ENCODE assay signal across 10 mouse cellular contexts in the genomic region with DNA sequence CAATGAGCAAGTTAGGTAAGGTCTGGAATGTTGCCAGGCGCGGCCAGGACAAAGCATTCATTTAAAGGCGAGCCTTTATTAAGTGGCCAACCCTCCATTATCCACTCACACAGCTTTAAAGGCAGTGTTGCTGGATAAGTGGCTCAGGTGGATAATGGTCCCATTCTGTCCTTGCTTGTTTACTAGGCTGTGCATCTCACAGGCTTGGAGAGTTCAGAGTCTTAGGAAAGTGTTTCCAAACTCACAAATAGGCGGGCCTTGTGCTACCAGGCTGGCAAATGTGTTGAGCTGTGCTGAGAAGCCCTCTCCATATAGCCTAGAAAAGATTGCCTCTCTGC.
DNase-seq lines count a peak whose midpoint lies in the region; ATAC-seq and TF ChIP-seq lines count a peak whose summit lies in the region.
"Had no signal": no experiment of that assay in that cellular context is flagged by ENCODE, and none has a peak within 500 bp of the region (broad histone marks: within the 10 kb centered on the region; RNA-seq: fewer than 3 reads in every experiment).

No protein-coding gene starts in this region.

- H3K9me3 ChIP-seq in midbrain, embryonic 12.5 days, result no peaks in the 10 kb centered on the region
- H3K9me3 ChIP-seq in midbrain, postnatal 0 days (ENCODE audit: low read length), result no peaks in the 10 kb centered on the region
- no peaks in the 10 kb centered on the region for H3K9me3 ChIP-seq in hindbrain, embryonic 11.5 days (ENCODE audit: control insufficient read depth, low read length)

- H3K27me3 ChIP-seq in midbrain, embryonic 12.5 days, result no peaks in the 10 kb centered on the region
- no peaks in the 10 kb centered on the region for H3K27me3 ChIP-seq in midbrain, postnatal 0 days (ENCODE audit: insufficient read depth, low read length)
- no peaks in the 10 kb centered on the region for H3K27me3 ChIP-seq in hindbrain, embryonic 11.5 days (ENCODE audit: control insufficient read depth, insufficient read depth, low read length)
- H3K27me3 ChIP-seq: Patski had no signal

- TF ChIP-seq CTCF in midbrain, postnatal 0 days (IDR thresholded peaks at IDR 0.05), result no peak
- no peak for TF ChIP-seq CTCF in olfactory bulb, adult 2 months (IDR thresholded peaks at IDR 0.05; ENCODE audit: insufficient read depth, low read depth, low read length)

- no peak for DNase-seq in midbrain, postnatal 0 days (ENCODE audit: low spot score)
- DNase-seq in left cerebral cortex, postnatal 36 days (ENCODE audit: low spot score in 2 of 2), result peak; percentile 25 to 33
- no peak for DNase-seq in thymus, postnatal 14 days
- DNase-seq in urinary bladder, adult 18-20 months (ENCODE audit: low spot score in 2 of 2), result no peak
- DNase-seq in hindbrain, embryonic 11.5 days (ENCODE audit: low spot score), result no peak

- no peak overlapping the region for H3K4me2 ChIP-seq in midbrain, embryonic 12.5 days (replicated peaks)
- no peak overlapping the region for H3K4me2 ChIP-seq in midbrain, postnatal 0 days (ENCODE audit: low read depth, low read length, poor library complexity, severe bottlenecking)
- no peak overlapping the region for H3K4me2 ChIP-seq in hindbrain, embryonic 11.5 days (replicated peaks; ENCODE audit: low read depth, low read length)

- H3K4me3 ChIP-seq in midbrain, embryonic 12.5 days, result no peak overlapping the region
- no peak overlapping the region for H3K4me3 ChIP-seq in midbrain, postnatal 0 days (ENCODE audit: low read depth, low read length)
- H3K4me3 ChIP-seq in olfactory bulb, adult 2 months (ENCODE audit: insufficient read depth, low read depth, low read length), result peak overlapping the region; percentile 36; the same call in 1 of the 2 replicates
- no peak overlapping the region for H3K4me3 ChIP-seq in hindbrain, embryonic 11.5 days (ENCODE audit: low read depth, low read length)
- H3K4me3 ChIP-seq: erythroblast, embryonic 14.5 days had no signal

- TF ChIP-seq POLR2A in olfactory bulb, adult 2 months (IDR thresholded peaks at IDR 0.05; ENCODE audit: insufficient read depth, low read depth, low read length), result no peak

- peaks cover 11% of the 10 kb centered on the region; the same call in 1 of the 2 replicates for H3K36me3 ChIP-seq in midbrain, embryonic 12.5 days
- peaks cover 6% of the 10 kb centered on the region; the same call in 1 of the 2 replicates for H3K36me3 ChIP-seq in midbrain, postnatal 0 days (ENCODE audit: insufficient read depth, low read length)
- H3K36me3 ChIP-seq in hindbrain, embryonic 11.5 days (ENCODE audit: control insufficient read depth, insufficient read depth, low read length), result no peaks in the 10 kb centered on the region

- peak; percentile 42 for ATAC-seq in midbrain, embryonic 12.5 days (ENCODE audit: low FRiP score, low read depth)
- no peak for ATAC-seq in midbrain, postnatal 0 days (ENCODE audit: low FRiP score)
- peak; percentile 33 for ATAC-seq in erythroid progenitor cell, adult 5-6 weeks (replicated peaks; ENCODE audit: low FRiP score, poor library complexity, severe bottlenecking)
- ATAC-seq in hindbrain, embryonic 11.5 days (ENCODE audit: low FRiP score), result no peak
- ATAC-seq: Patski had no signal

- 68% methylated on average over 4 of the region's 4 CpGs for WGBS in midbrain, embryonic 12.5 days
- WGBS in midbrain, postnatal 0 days, result 61% methylated on average over 4 of the region's 4 CpGs
- WGBS in olfactory bulb, adult 2 months, result 8% methylated on average over 4 of the region's 4 CpGs
- WGBS in hindbrain, embryonic 11.5 days, result 84% methylated on average over 4 of the region's 4 CpGs

- H3K4me1 ChIP-seq in midbrain, embryonic 12.5 days, result peaks cover 18% of the 10 kb centered on the region
- 0 out of 2 replicates have a peak, but pooled peaks cover 2% of the 10 kb centered on the region for H3K4me1 ChIP-seq in midbrain, postnatal 0 days (ENCODE audit: insufficient read depth, low read length)
- H3K4me1 ChIP-seq in olfactory bulb, adult 2 months (ENCODE audit: control insufficient read depth, insufficient read depth, low read length), result peaks cover 20% of the 10 kb centered on the region
- H3K4me1 ChIP-seq in hindbrain, embryonic 11.5 days (replicated peaks; ENCODE audit: control insufficient read depth, insufficient read depth, low read length), result no peaks in the 10 kb centered on the region

- intact Hi-C loops in left cerebral cortex, postnatal 36 days (cut with DNase I), result loop anchor here (5.0 kb wide), 1 partner anchor 144 kb away; no protein-coding TSS in a partner anchor

- no peak overlapping the region for H3K9ac ChIP-seq in midbrain, embryonic 12.5 days (replicated peaks)
- no peak overlapping the region for H3K9ac ChIP-seq in midbrain, postnatal 0 days (replicated peaks; ENCODE audit: low read length, poor library complexity, severe bottlenecking)
- no peak overlapping the region for H3K9ac ChIP-seq in hindbrain, embryonic 11.5 days (ENCODE audit: low read depth, low read length)

- 0 out of 2 replicates have a peak overlapping the region, but pooled peaks have one; percentile 2 for H3K27ac ChIP-seq in midbrain, embryonic 12.5 days (replicated peaks)
- no peak overlapping the region for H3K27ac ChIP-seq in midbrain, postnatal 0 days (ENCODE audit: low read depth, low read length)
- peak overlapping the region; percentile 90 for H3K27ac ChIP-seq in olfactory bulb, adult 2 months (ENCODE audit: insufficient read depth, low read depth, low read length)
- H3K27ac ChIP-seq in hindbrain, embryonic 11.5 days (ENCODE audit: low read depth, low read length), result no peak overlapping the region

Comparison
In these comparisons a context has a peak if more than half of its experiments do, and no peak if none do; other contexts are left out.
1. ATAC-seq: peak in midbrain, embryonic 12.5 days (single experiment) and erythroid progenitor cell, adult 5-6 weeks (single experiment); none in midbrain, postnatal 0 days (single experiment) and hindbrain, embryonic 11.5 days (single experiment).
2. H3K27ac ChIP-seq: peak in midbrain, embryonic 12.5 days (single experiment) and olfactory bulb, adult 2 months (single experiment); none in midbrain, postnatal 0 days (single experiment) and hindbrain, embryonic 11.5 days (single experiment).
3. DNase-seq: peak in left cerebral cortex, postnatal 36 days (2 of 2); none in midbrain, postnatal 0 days (single experiment), thymus, postnatal 14 days (single experiment), urinary bladder, adult 18-20 months (0 of 2) and hindbrain, embryonic 11.5 days (single experiment).